Mouse (Mus musculus): ENCODE measurements around the gene Tshr. TPM values are rescaled to one million over a fixed set of nuclear protein-coding genes. Genes with fewer than 3 reads are reported as not detected.
A peak's percentile ranks its signal among the peaks of the same experiment; 100 is the strongest.

Tshr gene
- polyA plus RNA-seq, 1 experiment = 1.4 TPM

DNA sequence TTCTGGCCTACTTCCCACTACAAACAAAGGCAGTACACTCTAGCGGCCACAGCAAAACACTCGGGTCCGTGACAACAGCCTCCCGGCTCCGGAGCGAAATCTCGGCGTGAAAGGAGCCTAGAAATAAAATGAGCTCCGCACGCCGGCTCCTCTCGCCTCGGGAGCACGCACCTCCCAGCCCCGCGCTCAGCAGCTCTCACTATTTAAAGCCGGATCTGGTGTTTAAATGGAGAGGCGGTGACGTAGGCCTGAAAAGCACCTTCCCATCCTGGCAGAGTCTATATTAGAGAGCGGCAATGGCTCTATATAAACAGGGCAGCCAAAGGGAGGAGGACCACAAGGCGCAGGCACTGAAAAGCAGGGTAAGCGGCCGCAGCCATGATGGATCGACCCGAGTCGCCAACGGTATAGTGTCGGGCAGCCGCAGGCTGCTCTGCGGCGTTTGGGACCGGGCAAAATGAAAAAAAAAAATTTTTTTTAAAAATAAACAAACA is 203.9 kb downstream of the Tshr start:
- Histone ChIP-seq H3K27me3 (replicated peaks; ENCODE audit: control insufficient read depth, insufficient read depth, low read length) (no peaks in the 10 kb centered on the region), H3K4me3 (ENCODE audit: insufficient read depth, low read depth, low read length) (peak overlapping the region; percentile 82), H3K36me3 (ENCODE audit: control insufficient read depth, insufficient read depth, low read length) (no peaks in the 10 kb centered on the region; the same call in 1 of the 2 replicates), H3K4me1 (ENCODE audit: control insufficient read depth, insufficient read depth, low read length) (peaks cover 4% of the 10 kb centered on the region; the same call in 1 of the 2 replicates), H3K27ac (ENCODE audit: insufficient read depth, low read depth, low read length) (peak overlapping the region; percentile 80)
- TF ChIP-seq CTCF (conservative IDR thresholded peaks at IDR 0.05; ENCODE audit: insufficient read depth, insufficient read length, low read depth, low read length) = 0 out of 2 replicates have a peak, but pooled peaks have one; percentile 5
- TF ChIP-seq POLR2A (IDR thresholded peaks at IDR 0.05; ENCODE audit: low read depth, low read length) = peak; percentile 96
- peak; percentile 96 for DNase-seq
- under 1% methylated on average over 32 of the region's 32 CpGs for WGBS

DNA sequence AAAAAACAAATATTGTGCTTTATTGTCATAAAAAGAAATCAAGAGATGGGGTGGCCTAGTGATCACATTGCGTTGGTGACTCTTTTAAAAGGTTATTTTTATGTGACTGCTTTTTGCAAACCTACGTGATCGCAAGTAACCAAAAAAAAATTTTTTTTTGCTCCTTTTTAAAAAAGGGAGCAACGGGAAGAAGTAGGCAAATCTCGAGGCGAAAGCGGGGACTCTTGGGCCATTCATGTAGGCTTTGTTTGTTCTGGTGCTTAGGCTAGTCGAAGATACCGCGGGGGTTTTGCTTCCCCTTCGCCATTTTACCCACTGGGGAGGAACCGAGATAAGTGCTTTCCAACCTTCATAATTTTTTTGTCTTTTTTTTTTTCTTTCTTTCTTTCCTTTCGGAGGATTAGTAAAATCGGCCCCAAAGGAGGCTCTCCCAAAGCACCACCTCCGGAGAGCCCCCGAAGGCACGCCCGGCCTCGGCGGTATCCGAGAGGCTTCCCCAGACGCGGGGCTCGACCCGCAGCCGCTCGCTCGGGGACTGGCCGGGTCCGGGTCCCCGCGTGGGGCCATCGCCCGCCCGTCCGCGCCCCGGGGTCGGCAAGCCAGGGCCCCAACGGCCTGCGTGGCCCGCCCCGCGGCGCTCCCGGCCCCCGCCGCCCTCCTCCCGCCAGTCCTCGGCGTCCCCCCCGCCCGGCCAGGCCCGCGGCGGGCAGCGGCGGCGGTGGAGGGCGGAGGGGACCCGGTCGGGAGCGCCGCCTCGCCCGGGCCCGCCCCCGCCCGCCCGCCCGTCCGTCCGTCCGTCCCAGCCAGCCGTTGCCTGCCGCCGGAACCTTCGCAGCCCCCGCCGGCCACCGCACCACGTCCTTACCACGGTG is 204.5 kb downstream of the Tshr start:
- TF ChIP-seq CTCF (conservative IDR thresholded peaks at IDR 0.05; ENCODE audit: insufficient read depth, insufficient read length, low read depth, low read length) = no peak
- TF ChIP-seq POLR2A (IDR thresholded peaks at IDR 0.05; ENCODE audit: low read depth, low read length) = no peak
- DNase-seq = peak; percentile 56
- Histone ChIP-seq H3K36me3 (ENCODE audit: control insufficient read depth, insufficient read depth, low read length) (no peaks in the 10 kb centered on the region; the same call in 1 of the 2 replicates), H3K27me3 (replicated peaks; ENCODE audit: control insufficient read depth, insufficient read depth, low read length) (no peaks in the 10 kb centered on the region), H3K27ac (ENCODE audit: insufficient read depth, low read depth, low read length) (peak overlapping the region; percentile 80), H3K4me1 (ENCODE audit: control insufficient read depth, insufficient read depth, low read length) (peaks cover 4% of the 10 kb centered on the region; the same call in 1 of the 2 replicates), H3K4me3 (ENCODE audit: insufficient read depth, low read depth, low read length) (peak overlapping the region; percentile 82)
- under 1% methylated on average over 79 of the region's 83 CpGs for WGBS

DNA sequence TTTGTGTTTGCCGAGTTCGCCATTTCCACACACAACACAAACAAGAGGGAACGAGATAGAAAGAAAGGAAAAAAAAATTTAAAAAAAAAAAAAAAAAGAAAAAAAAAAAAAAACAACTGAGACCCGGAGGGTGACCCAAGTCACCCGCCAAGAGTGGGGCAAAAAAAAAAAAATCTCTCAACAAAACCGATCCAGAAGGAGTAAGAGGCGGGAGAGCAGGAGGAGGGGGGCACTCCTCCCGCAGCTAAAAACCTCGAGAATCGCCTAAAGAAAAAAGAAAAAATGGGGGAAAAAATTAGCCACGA is 205.1 kb downstream of the Tshr start:
- Histone ChIP-seq H3K4me3 (ENCODE audit: insufficient read depth, low read depth, low read length) (peak overlapping the region; percentile 82), H3K27me3 (replicated peaks; ENCODE audit: control insufficient read depth, insufficient read depth, low read length) (no peaks in the 10 kb centered on the region), H3K4me1 (ENCODE audit: control insufficient read depth, insufficient read depth, low read length) (peaks cover 4% of the 10 kb centered on the region; the same call in 1 of the 2 replicates), H3K36me3 (ENCODE audit: control insufficient read depth, insufficient read depth, low read length) (no peaks in the 10 kb centered on the region; the same call in 1 of the 2 replicates), H3K27ac (ENCODE audit: insufficient read depth, low read depth, low read length) (peak overlapping the region; percentile 91)
- DNase-seq = no peak
- TF ChIP-seq CTCF (conservative IDR thresholded peaks at IDR 0.05; ENCODE audit: insufficient read depth, insufficient read length, low read depth, low read length) (no peak), POLR2A (IDR thresholded peaks at IDR 0.05; ENCODE audit: low read depth, low read length) (no peak)
- WGBS = 0% methylated on average over 11 of the region's 11 CpGs

DNA sequence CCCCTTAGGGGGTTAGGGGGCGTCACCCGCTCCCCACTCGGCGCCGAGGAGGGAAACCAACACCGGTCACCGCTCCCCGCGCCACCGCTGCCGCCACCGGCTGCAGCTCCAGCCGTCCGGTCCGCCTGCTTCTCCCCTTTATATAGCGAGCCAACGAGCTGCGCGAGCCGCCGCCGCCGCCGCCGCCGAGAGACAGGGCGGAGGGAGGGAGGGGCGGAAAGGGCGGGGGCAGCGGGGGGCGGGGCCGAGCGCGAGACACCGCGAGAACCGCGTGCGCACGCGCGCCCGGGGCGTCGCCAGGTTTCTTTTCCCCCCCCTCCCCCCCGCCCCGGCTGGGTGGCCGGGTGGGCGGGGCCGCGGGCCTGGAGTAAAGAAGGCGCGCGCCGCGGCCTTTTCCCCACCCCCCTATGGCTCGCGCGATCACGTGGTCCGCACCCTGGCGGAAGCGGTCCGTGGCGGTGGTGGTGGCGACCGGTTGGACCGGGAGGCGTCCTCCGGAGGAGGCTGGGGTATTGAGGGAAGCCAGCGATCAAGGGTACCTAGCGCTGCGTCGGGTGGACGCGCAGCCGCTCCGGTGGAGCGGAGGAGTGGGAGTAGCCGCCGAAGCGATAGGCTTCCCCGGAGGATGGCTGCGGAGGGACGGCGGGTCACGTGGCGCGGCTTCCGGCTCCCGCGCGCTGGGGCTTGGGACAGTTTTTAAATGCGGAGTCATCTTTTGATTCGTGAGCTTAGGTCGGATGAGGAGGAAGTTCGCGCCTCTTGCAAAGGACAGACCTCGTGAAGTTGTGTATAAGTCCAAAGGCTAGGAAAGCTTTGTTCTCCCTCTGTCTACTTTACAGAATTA is 205.7 kb downstream of the Tshr start, which contains the start of gene Gtf2a1:
TSS of gene Gtf2a1 (minus strand) at position 641 of the 844 bp plus-strand sequence.
- under 1% methylated on average over 94 of the region's 99 CpGs for WGBS
- DNase-seq = peak; percentile 97
- Histone ChIP-seq H3K27me3 (replicated peaks; ENCODE audit: control insufficient read depth, insufficient read depth, low read length) (no peaks in the 10 kb centered on the region), H3K4me3 (ENCODE audit: insufficient read depth, low read depth, low read length) (peak within 1 kb of the TSS; percentile 82), H3K4me1 (ENCODE audit: control insufficient read depth, insufficient read depth, low read length) (peaks cover 4% of the 10 kb centered on the region; the same call in 1 of the 2 replicates), H3K27ac (ENCODE audit: insufficient read depth, low read depth, low read length) (peak within 1 kb of the TSS; percentile 93), H3K36me3 (ENCODE audit: control insufficient read depth, insufficient read depth, low read length) (no peaks in the 10 kb centered on the region; the same call in 1 of the 2 replicates)
- TF ChIP-seq CTCF (conservative IDR thresholded peaks at IDR 0.05; ENCODE audit: insufficient read depth, insufficient read length, low read depth, low read length) (no peak), POLR2A (IDR thresholded peaks at IDR 0.05; ENCODE audit: low read depth, low read length) (peak; percentile 97)

DNA sequence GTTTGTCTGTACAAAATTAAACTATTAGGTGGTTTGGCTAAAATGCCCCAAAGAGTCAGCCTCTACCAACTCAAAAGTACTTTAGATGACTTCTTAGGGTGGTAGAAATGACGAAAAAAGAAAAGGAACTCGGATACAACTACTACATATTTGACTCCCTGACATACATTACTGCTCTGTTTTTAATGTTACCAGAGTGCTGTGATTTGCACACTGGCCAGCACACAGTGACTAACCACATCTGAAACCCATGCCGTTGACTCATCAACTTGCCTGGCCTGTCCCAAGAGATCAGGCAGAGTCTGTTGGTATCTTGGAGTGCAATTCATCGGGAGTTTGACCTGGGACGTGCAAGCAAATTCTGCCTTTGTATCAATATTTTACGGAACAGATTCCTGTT is 206.4 kb downstream of the Tshr start:
- Histone ChIP-seq H3K4me1 (ENCODE audit: control insufficient read depth, insufficient read depth, low read length) (peaks cover 4% of the 10 kb centered on the region; the same call in 1 of the 2 replicates), H3K27me3 (replicated peaks; ENCODE audit: control insufficient read depth, insufficient read depth, low read length) (no peaks in the 10 kb centered on the region), H3K27ac (ENCODE audit: insufficient read depth, low read depth, low read length) (peak overlapping the region; percentile 93), H3K4me3 (ENCODE audit: insufficient read depth, low read depth, low read length) (peak overlapping the region; percentile 76), H3K36me3 (ENCODE audit: control insufficient read depth, insufficient read depth, low read length) (no peaks in the 10 kb centered on the region)
- no peak for TF ChIP-seq CTCF (conservative IDR thresholded peaks at IDR 0.05; ENCODE audit: insufficient read depth, insufficient read length, low read depth, low read length)
- no peak for TF ChIP-seq POLR2A (IDR thresholded peaks at IDR 0.05; ENCODE audit: low read depth, low read length)
- WGBS = 18% methylated on average over 6 of the region's 6 CpGs
- DNase-seq = peak; percentile 36

DNA sequence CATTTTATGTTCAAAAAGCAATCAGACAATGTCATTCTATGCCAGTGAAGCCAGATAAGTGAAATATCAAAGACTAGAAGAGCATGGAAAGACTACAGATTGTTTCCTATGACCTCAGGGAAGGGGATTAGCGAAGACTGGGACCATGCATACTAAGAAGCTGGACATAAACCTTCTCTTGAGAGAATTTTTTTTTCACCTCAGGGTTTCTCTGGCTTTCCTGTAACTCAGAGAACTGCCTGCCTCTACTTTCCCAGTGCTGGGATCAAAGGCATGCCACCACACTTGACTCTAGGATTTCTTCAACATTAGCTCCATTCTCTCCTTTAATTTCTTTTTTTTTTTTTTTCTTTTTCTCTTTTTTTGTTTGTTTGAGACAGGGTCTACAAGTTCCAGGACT is 206.8 kb downstream of the Tshr start:
- no peak for DNase-seq
- H3K4me3 ChIP-seq (ENCODE audit: insufficient read depth, low read depth, low read length) = no peak overlapping the region
- TF ChIP-seq CTCF (conservative IDR thresholded peaks at IDR 0.05; ENCODE audit: insufficient read depth, insufficient read length, low read depth, low read length) = no peak
- 87% methylated on average over 1 of the region's 1 CpGs for WGBS
- H3K4me1 ChIP-seq (ENCODE audit: control insufficient read depth, insufficient read depth, low read length) = peaks cover 4% of the 10 kb centered on the region; the same call in 1 of the 2 replicates
- no peaks in the 10 kb centered on the region for H3K27me3 ChIP-seq (replicated peaks; ENCODE audit: control insufficient read depth, insufficient read depth, low read length)
- H3K36me3 ChIP-seq (ENCODE audit: control insufficient read depth, insufficient read depth, low read length) = no peaks in the 10 kb centered on the region
- H3K27ac ChIP-seq (ENCODE audit: insufficient read depth, low read depth, low read length) = peak overlapping the region; percentile 93

Data from kidney, adult 2 months (tissue).